ENCODE assay signal across 1 mouse cellular context in genomic region chr8:105758277-105759108, GRCm38 (mm10).
A peak's percentile ranks its signal among the peaks of the same experiment; 100 is the strongest.
TF ChIP-seq lines count a peak whose summit lies in the region.

Gfod2 (minus strand) TSS chr8:105758664.

TF ChIP-seq in CH12.LX, 34 proteins besides CTCF, POLR2A, EP300 and RAD21 (continued from another document):
- TF ChIP-seq MAFK (IDR thresholded peaks at IDR 0.05; ENCODE audit: insufficient replicate concordance, low read length) (no peak), UBTF (IDR thresholded peaks at IDR 0.05; ENCODE audit: low read depth, low read length) (no peak; the same call in 1 of the 2 replicates), E2F4 (IDR thresholded peaks at IDR 0.05; ENCODE audit: insufficient replicate concordance, low read depth, low read length) (no peak), NELFE (IDR thresholded peaks at IDR 0.05; ENCODE audit: low read depth, low read length) (peak; percentile 77), GABPA (IDR thresholded peaks at IDR 0.05; ENCODE audit: insufficient replicate concordance, low read depth, low read length) (no peak), CHD2 (IDR thresholded peaks at IDR 0.05; ENCODE audit: low read length) (0 out of 2 replicates have a peak, but pooled peaks have one; percentile 11), TCF12 (IDR thresholded peaks at IDR 0.05; ENCODE audit: low read depth, low read length) (no peak), NRF1 (IDR thresholded peaks at IDR 0.05; ENCODE audit: low read depth, low read length) (peak; percentile 99), SIN3A (IDR thresholded peaks at IDR 0.05; ENCODE audit: low read length) (peak; percentile 71), MAX (IDR thresholded peaks at IDR 0.05; ENCODE audit: low read length) (peak; percentile 42; the same call in 1 of the 2 replicates), ZKSCAN1 (IDR thresholded peaks at IDR 0.05; ENCODE audit: borderline replicate concordance, low read depth, low read length) (no peak), ETS1 (conservative IDR thresholded peaks at IDR 0.05; ENCODE audit: low read depth, low read length) (no peak), ELF1 (IDR thresholded peaks at IDR 0.05; ENCODE audit: low read depth, low read length) (peak; percentile 17; the same call in 1 of the 2 replicates), JUND (conservative IDR thresholded peaks at IDR 0.05; ENCODE audit: low read depth, low read length) (no peak), ZC3H11A (IDR thresholded peaks at IDR 0.05; ENCODE audit: low read depth, low read length) (no peak), PAX5 (IDR thresholded peaks at IDR 0.05; ENCODE audit: low read length) (no peak), CHD1 (IDR thresholded peaks at IDR 0.05; ENCODE audit: low read depth, low read length) (peak; percentile 16; the same call in 1 of the 2 replicates), BHLHE40 (IDR thresholded peaks at IDR 0.05; ENCODE audit: low read depth, low read length) (no peak), MXI1 (IDR thresholded peaks at IDR 0.05; ENCODE audit: low read depth, low read length) (peak; percentile 92), USF2 (conservative IDR thresholded peaks at IDR 0.05; ENCODE audit: low read depth, low read length) (no peak), USF1 (IDR thresholded peaks at IDR 0.05; ENCODE audit: low read depth, low read length) (no peak), KAT2A (IDR thresholded peaks at IDR 0.05; ENCODE audit: insufficient replicate concordance, low read length) (no peak), JUN (IDR thresholded peaks at IDR 0.05; ENCODE audit: insufficient read depth, low read depth, low read length) (no peak), SMC3 (IDR thresholded peaks at IDR 0.05; ENCODE audit: low read depth, low read length) (no peak), TBP (conservative IDR thresholded peaks at IDR 0.05; ENCODE audit: low read depth, low read length) (peak; percentile 57; the same call in 1 of the 2 replicates)
